Mouse (Mus musculus) right cerebral cortex, postnatal 10 days (tissue): ENCODE results near the gene Pla2g6.

Source experiments
- DNase-seq, 2 experiments: peaks; one replicate each; pipeline ENCODE4 v3.0.0; 2021; ENCODE audit warnings: low spot score in 2 of 2

The Pla2g6 gene

DNA sequence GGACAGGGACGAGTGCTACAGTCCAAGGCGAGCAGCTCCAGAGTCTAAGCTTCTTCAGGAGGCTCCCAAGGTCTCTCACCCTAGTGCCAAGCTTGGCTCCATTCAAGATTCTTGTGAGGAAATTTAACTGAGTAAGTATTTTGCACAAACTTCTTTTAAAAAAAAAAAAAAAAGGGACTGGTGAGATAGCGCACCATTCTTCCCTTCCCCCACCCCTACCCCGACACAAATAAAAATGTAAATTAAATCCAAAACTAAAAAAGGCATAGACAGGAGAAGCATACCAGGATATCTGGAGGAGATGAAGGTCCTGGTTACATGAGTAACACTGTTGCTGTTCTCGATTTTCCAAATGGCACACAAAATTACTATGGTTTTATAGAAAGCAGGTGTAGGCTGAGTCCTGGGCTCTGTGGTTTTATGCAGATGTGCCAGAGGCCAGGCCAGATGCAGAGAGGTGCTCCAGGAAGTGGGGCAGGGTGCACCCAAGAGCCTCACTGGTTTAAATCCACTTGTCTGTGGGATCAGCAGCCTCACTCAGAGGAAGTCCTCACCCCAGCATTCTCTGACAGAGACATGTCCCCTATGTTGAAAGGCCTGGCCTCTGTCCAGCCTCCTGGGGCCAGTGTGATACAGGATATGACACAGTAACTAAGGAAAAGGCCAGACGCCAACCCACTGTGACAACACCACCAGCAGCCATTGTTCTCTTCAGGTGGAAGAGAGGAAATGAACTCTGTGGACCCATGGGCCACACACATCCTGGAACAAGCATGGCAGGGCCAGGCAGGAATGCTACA, 5.0 kb downstream of the Pla2g6 start:
- peak; percentile 63 to 66 for DNase-seq

- no peak for DNase-seq
Observed at GRCm38 (mm10) chr15:79322281-79322990, 5.8 kb downstream of the Pla2g6 start.

DNA sequence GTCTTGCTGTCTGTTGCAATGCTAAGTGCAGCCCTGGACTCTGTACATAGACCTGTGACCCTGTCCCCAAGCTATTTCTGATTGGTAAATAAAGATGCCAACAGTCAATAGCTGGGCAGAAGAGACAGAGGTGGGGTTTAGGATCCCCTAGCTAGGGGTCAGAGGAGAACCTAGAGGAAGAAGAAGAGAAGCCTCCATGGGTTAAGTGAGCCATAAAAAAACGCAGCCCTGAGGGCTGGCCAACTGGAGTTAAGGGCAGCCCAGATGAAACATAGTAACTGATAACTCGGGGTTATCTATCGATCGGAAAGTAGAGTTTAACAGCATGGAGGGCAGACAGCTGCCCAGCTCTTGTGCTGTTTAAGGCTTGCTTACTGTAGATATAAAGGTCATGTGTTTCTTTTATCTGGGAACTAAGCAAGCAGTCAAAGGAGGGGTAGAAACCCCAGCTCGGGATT, 6.4 kb downstream of the Pla2g6 start:
- no peak for DNase-seq

DNA sequence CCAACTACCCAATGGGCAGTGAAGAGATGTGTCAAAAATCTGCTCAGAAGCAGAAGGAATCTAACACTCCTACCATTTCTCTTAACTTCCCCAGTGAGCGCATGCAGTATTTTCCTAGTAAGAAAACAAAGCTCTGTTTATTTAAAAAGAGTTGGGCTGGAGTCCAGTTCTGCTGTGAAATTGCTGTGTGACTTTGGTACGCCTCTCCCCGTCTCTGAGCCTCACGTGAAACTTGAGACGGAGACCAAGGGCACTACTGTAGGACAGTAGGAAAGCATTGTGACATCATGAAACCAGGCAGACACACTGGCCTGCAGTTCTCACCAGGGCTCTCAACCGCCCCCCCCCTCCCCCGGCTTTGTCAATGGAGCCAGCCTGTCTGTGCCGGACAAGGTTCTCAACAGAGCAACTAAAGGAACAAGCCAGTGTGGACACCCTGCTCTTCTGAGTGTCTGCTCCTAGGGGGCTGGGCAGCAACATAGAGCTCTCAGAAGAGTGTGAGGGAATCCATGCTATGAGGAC, 14.3 kb downstream of the Pla2g6 start:
- peak in 1 of 2 experiments; percentile 21 for DNase-seq

DNA sequence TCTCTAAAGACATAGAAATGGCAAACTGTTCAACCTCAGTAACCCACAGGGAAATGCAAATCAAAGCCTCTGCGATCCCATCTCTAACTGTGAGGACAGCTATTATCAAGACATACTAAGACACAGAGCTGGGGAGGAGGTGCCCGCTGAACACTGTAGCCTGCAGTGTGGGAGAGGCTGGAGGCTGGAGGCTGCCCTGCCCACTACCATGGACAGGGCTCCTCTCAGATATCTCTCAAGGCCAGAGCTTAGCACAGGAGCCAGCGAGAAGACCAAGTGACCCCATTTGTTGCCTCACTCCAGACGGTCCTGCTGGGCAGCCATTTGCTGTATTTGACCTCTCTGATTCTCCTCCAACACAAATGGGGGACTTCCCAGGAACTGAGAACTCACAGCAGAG, 20.3 kb downstream of the Pla2g6 start:
- DNase-seq: no peak

GRCm38 (mm10) chr15:79306043-79306637, 22.1 kb downstream of the Pla2g6 start:
- DNase-seq: no peak

- no peak for DNase-seq
Observed at GRCm38 (mm10) chr15:79304832-79305231, 23.4 kb downstream of the Pla2g6 start.

- DNase-seq: no peak
Observed at GRCm38 (mm10) chr15:79303725-79304124, 24.5 kb downstream of the Pla2g6 start.

DNA sequence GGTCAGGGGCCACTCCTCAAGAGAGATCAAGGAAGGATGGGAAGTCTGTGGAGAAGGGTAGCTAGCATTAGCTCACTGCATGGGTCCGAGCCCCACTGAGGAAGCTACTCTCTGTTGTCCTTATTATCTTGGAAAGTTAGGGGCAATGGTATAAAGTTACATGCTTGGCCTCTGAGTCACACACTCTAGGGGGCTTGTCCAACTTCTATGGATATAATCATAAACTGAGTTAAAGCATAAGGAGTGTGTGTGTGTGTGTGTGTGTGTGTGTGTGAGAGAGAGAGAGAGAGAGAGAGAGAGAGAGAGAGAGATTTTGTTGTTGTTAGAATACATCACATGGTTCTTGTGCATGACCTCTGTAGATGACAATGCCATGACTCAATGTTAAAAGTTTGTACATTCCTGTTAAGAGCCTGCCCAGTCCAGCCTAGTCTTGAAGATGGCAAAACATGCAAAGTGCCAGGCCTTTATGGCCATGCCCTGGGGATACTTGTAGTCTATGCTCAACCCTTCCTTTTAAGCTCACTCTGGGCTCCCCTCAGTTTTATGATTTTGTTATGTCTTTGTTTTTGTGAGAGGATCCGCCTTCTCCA, 28.5 kb downstream of the Pla2g6 start:
- no peak for DNase-seq

- DNase-seq: no peak
Observed at GRCm38 (mm10) chr15:79298553-79298952, 29.6 kb downstream of the Pla2g6 start.

- DNase-seq: no peak
Observed at GRCm38 (mm10) chr15:79292779-79293178, 35.4 kb downstream of the Pla2g6 start.

GRCm38 (mm10) chr15:79290340-79290739, 37.9 kb downstream of the Pla2g6 start:
- DNase-seq: no peak

DNA sequence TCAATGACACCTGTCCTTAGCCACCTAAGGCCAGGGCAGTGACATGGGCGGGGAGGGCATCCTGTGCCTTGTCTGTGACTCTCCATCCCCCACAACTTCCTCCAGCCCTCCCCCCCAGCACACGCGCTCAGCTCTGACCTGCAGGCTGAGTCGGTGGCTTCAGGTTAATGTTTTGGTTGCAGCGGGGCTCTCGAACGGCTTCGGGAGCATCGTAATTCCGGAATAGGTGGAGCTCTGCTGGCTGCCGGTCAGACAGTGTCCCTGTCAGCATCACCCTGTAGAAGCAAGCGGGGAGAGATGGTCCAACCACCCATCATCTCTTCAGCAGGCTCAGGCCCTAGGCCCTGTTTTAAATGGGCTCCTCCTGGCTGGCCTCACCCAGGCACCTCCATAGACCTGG, 38.7 kb downstream of the Pla2g6 start:
- DNase-seq: no peak

DNA sequence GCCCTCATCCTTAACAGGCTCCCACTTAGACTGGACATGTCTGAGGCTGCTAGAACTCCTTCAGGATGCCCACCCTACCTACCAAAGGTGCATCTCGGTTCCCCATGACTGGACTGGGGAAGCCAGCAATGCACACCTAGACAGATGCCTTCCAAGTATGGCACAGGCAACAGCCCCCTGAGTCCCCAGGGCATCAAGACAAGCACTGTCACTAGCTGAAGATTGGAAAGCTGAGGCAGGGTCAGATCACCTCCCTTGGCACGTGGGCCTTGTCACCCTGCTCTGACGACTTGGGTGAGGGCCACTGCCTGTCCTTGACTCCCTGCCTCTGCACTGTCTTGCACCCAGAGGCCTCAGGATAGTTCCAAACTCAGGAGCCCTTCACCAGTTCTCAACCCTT, 39.8 kb downstream of the Pla2g6 start:
- no peak for DNase-seq

- DNase-seq: no peak
Observed at GRCm38 (mm10) chr15:79287091-79287490, 41.1 kb downstream of the Pla2g6 start.

DNA sequence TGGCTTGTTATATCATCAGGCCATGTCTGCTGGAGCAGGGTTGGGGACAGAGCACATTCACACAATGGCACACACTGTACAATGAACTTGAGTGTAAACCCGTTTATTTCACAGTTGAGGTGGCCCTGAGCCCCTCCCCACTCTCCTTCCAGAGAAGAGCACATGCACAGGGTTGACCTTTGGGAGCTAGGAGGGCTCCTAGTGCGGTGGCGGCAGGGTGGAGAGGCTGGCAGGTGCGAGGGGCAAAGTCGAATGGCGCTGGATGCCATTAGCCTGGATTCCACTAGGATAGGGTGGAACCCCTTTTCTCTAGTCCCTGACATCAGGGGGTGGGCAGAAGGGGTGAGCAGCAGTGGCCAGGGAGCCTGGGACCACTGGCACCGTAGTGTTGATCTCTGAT, 42.0 kb downstream of the Pla2g6 start:
- DNase-seq: no peak

DNA sequence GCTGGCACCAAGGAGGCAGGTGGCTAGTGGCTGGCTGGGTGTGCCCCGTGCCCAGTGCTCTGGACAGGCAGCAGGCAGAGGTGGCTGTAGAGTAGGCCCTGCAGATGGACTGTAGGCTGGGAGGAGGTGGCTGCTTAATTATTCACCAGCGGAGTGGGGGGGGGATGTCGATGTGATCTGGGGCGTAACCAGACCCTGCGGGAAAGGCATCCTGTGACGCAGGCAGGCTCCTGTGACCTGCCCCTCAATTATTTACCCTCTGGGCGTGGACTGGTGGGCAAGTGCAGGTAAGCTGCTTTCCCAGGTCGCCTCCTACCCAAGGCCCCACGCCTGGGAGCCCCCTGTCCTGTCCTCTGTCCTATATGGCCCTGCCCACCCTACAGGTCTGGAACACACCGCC, 42.8 kb downstream of the Pla2g6 start, which contains the start of gene Baiap2l2:
Gene Baiap2l2 (minus strand): TSS at position 139 of the 400 bp plus-strand sequence.
- DNase-seq: no peak

DNA sequence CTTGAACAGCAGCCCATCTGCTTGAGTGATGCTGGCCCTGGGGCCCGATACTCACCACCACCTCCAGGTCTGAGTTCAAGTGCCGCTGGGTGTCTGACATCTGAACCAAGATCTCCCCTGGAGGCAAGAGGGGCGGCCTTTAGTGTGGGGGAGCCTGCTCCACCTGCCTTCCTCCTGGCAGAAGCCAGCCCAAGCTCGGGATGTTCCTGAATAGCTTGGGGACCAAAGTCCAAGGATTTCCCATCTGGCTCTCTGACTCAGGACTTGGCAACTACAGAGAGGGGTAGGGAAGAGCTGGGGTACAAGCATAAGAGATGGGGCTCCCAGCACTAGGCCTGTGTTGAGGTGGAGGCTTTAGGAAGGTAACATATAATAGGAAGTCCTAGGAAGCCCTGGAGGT, 44.8 kb downstream of the Pla2g6 start:
- no peak for DNase-seq

GRCm38 (mm10) chr15:79282434-79282833, 45.8 kb downstream of the Pla2g6 start:
- no peak for DNase-seq

DNA sequence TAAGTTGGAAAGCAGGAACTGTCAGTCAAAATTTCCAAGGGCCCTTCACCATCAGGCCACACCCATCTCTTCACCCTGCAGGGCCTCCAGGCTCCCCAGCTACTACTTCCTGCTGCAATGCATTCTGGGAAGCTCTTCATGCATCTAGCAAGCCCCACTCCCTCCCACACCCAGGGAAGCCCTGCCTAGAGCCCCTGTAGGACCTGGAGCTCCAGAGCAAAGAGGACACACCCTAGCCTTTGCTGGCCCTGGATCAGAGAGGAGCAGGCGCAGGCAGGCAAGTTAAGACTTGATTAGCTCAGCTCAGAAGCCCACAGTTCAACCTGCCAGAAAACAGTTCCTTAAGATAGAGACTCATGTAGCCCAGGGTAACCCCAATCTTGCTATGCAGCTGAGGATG, 46.8 kb downstream of the Pla2g6 start:
- no peak for DNase-seq

DNA sequence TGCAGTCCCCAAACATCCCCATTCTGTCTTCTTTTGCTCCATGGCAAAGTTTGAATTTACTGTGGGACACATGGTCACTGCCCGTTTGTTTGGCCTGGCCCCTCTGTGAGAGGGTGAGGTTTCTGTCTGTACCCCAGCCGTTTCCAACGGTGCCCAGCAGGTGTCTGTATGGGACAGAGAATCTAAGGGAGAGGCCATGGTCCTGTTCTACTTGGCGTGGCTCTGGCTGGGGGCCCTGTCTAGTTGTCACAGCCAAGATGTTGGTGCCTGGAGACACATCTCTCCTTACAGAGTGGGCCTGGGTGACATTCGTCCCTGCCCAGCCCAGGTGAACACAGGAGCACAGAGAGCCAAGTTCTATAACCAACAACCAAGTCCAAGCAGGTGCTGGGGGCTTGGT, 47.3 kb downstream of the Pla2g6 start:
- DNase-seq: no peak

DNA sequence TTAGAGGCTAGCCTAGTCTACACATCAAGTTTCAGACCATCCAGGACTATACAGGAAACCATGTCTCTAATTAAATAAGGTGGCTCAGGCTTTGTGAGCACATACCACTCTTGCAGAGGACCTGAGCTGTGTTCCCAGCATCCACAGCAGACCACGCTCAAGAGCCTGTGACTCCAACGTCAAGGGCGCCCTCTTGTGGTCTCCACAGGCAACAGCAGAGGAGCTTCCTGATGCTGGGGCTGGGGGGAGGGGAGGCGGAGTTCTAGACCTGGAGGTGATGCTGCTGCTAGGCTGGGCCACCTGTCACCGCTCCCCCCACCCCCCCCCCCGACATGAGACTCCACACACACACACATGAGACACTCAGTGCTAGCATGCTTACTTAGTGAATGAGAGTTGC, 48.0 kb downstream of the Pla2g6 start:
- no peak for DNase-seq
